Mouse (Mus musculus): Measurements from ENCODE around the gene Fbxo6. TPM values are rescaled to one million over a fixed set of nuclear protein-coding genes. Genes with fewer than 3 reads are reported as not detected.

Gene Fbxo6
- total RNA-seq, 2 experiments from 2014 or later: 28.9 to 30.2 TPM

- intact Hi-C loops (cut with DNase I): no loop called here
- no peak overlapping the region for H3K4me3 ChIP-seq
- H3K27ac ChIP-seq: no peak overlapping the region
- TF ChIP-seq CTCF (IDR thresholded peaks at IDR 0.05): no peak
- no peak for DNase-seq (ENCODE audit: extremely low spot score in 1 of 2, low spot score in 2 of 2)
Observed at GRCm38 (mm10) chr4:148098666-148099065, 53.3 kb downstream of the Fbxo6 start.

- Histone ChIP-seq H3K4me3 (no peak overlapping the region), H3K27ac (no peak overlapping the region)
- intact Hi-C loops (cut with DNase I): no loop called here
- no peak for TF ChIP-seq CTCF (IDR thresholded peaks at IDR 0.05)
- no peak for DNase-seq (ENCODE audit: extremely low spot score in 1 of 2, low spot score in 2 of 2)
Observed at GRCm38 (mm10) chr4:148097936-148098335, 54.0 kb downstream of the Fbxo6 start.

Small RNA genes within 50 kb of the gene (microRNA-seq; reads per million reads assigned to microRNA genes)
- gene Mir7022: 0 to 0.24 reads per million in 2 experiments

Other genes starting within 250 kb of the Fbxo6 start
- 100 to 1,000 TPM; 181 to 199 TPM for gene Mfn2, start 247.4 kb downstream of the Fbxo6 start, total RNA-seq (2021)
- 10 to 100 TPM; 14.2 to 14.4 TPM for gene Plod1, start 215.4 kb downstream of the Fbxo6 start, total RNA-seq (2021)
- 10 to 100 TPM; 28.9 to 31.2 TPM for gene 2510039O18Rik, start 211.2 kb downstream of the Fbxo6 start, total RNA-seq (2021)
- gene Nppb, start 166.4 kb downstream of the Fbxo6 start, total RNA-seq (2021): not detected
- not detected for gene Nppa, start 151.4 kb downstream of the Fbxo6 start, total RNA-seq (2021)
- gene Clcn6, start 113.3 kb downstream of the Fbxo6 start, total RNA-seq (2021): 10 to 100 TPM; 81.4 to 84.4 TPM
- gene Mthfr, start 113.1 kb downstream of the Fbxo6 start, total RNA-seq (2021): 10 to 100 TPM; 30.7 to 32.0 TPM
- gene Agtrap, start 64.1 kb downstream of the Fbxo6 start, total RNA-seq (2021): 10 to 100 TPM in 1 of 2 experiments, 1 to 10 TPM in 1; 6.6 to 10.2 TPM
- gene Mad2l2, start 21.8 kb downstream of the Fbxo6 start, total RNA-seq (2021): 10 to 100 TPM; 14.2 to 16.1 TPM
- gene Draxin, start 21.4 kb downstream of the Fbxo6 start, total RNA-seq (2021): under 1 TPM; 0.20 to 0.30 TPM
- 100 to 1,000 TPM; 140 to 156 TPM for gene Fbxo44, start 8.3 kb upstream of the Fbxo6 start, total RNA-seq (2021)
- gene Fbxo2, start 8.5 kb upstream of the Fbxo6 start, total RNA-seq (2021): 100 to 1,000 TPM; 101 to 107 TPM
- 10 to 100 TPM; 32.2 to 34.3 TPM for gene Disp3, start 135.8 kb upstream of the Fbxo6 start, total RNA-seq (2021)

All from left cerebral cortex, adult 2 months (tissue).